In genomic region chr3:85368354-85369120, GRCm38 (mm10) we compare ENCODE assay signal across 9 mouse cellular contexts.
DNase-seq lines count a peak whose midpoint lies in the region; ATAC-seq and TF ChIP-seq lines count a peak whose summit lies in the region.
"Had no signal": no experiment of that assay in that cellular context is flagged by ENCODE, and none has a peak within 500 bp of the region (broad histone marks: within the 10 kb centered on the region; RNA-seq: fewer than 3 reads in every experiment).

No protein-coding gene starts in this region.

- no peak overlapping the region for H3K9ac ChIP-seq in liver, postnatal 0 days (replicated peaks)
- no peak overlapping the region for H3K9ac ChIP-seq in midbrain, embryonic 13.5 days (replicated peaks)

- intact Hi-C loops in left cerebral cortex, postnatal 4 days (cut with DNase I): loop anchor here (10.0 kb wide), 1 partner anchor 414 kb away; no protein-coding TSS in a partner anchor

- TF ChIP-seq CTCF in layer of hippocampus, adult 2 months (conservative IDR thresholded peaks at IDR 0.05): no peak
- no peak for TF ChIP-seq CTCF in liver, postnatal 0 days (IDR thresholded peaks at IDR 0.05; ENCODE audit: low read depth)

- no peak overlapping the region for H3K4me3 ChIP-seq in layer of hippocampus, adult 2 months
- no peak overlapping the region for H3K4me3 ChIP-seq in liver, postnatal 0 days (ENCODE audit: low read depth, low read length)
- H3K4me3 ChIP-seq in midbrain, embryonic 13.5 days (replicated peaks): no peak overlapping the region
- H3K4me3 ChIP-seq: forebrain, embryonic 10.5 days had no signal

- 69% methylated on average over 16 of the region's 16 CpGs for WGBS in liver, postnatal 0 days (ENCODE audit: insufficient replicate concordance)
- WGBS in midbrain, embryonic 13.5 days: 81% methylated on average over 16 of the region's 16 CpGs

- no peaks in the 10 kb centered on the region for H3K9me3 ChIP-seq in liver, postnatal 0 days (ENCODE audit: low read length)
- no peaks in the 10 kb centered on the region for H3K9me3 ChIP-seq in midbrain, embryonic 13.5 days
- H3K9me3 ChIP-seq: forebrain, embryonic 10.5 days had no signal

- H3K27ac ChIP-seq in layer of hippocampus, adult 2 months: peak overlapping the region; percentile 95
- no peak overlapping the region for H3K27ac ChIP-seq in liver, postnatal 0 days (ENCODE audit: low read depth)
- H3K27ac ChIP-seq in midbrain, embryonic 13.5 days: no peak overlapping the region
- H3K27ac ChIP-seq: forebrain, embryonic 10.5 days had no signal

- no peak for ATAC-seq in liver, postnatal 0 days
- ATAC-seq in midbrain, embryonic 13.5 days: no peak

- peak; percentile 9 for DNase-seq in adrenal gland, postnatal 10 days
- DNase-seq in adrenal gland, postnatal 25 days: no peak
- DNase-seq in left cerebral cortex, adult 11 months (ENCODE audit: low spot score): peak; percentile 59
- DNase-seq in left cerebral cortex, postnatal 4 days: no peak
- DNase-seq in layer of hippocampus, adult 2 months (ENCODE audit: low spot score in 2 of 2): peak; percentile 66 to 87
- peak; percentile 80 to 82 for DNase-seq in right cerebral cortex, adult 2 months (ENCODE audit: low spot score in 2 of 2)
- no peak for DNase-seq in liver, postnatal 0 days

- no peaks in the 10 kb centered on the region for H3K27me3 ChIP-seq in liver, postnatal 0 days (ENCODE audit: insufficient read depth, low read length)
- H3K27me3 ChIP-seq in midbrain, embryonic 13.5 days: no peaks in the 10 kb centered on the region

- H3K36me3 ChIP-seq in liver, postnatal 0 days (replicated peaks; ENCODE audit: insufficient read depth, low read length): no peaks in the 10 kb centered on the region
- no peaks in the 10 kb centered on the region for H3K36me3 ChIP-seq in midbrain, embryonic 13.5 days
- H3K36me3 ChIP-seq: forebrain, embryonic 10.5 days had no signal

- TF ChIP-seq EP300 in liver, postnatal 0 days (IDR thresholded peaks at IDR 0.05; ENCODE audit: low read depth): no peak

- H3K4me1 ChIP-seq in liver, postnatal 0 days (ENCODE audit: insufficient read depth): no peaks in the 10 kb centered on the region
- H3K4me1 ChIP-seq in midbrain, embryonic 13.5 days (replicated peaks): peaks cover 9% of the 10 kb centered on the region; the same call in 1 of the 2 replicates

- no peak overlapping the region for H3K4me2 ChIP-seq in liver, postnatal 0 days (ENCODE audit: low read depth, low read length)
- H3K4me2 ChIP-seq in midbrain, embryonic 13.5 days (replicated peaks): no peak overlapping the region

Comparison
In these comparisons a context has a peak if more than half of its experiments do, and no peak if none do; other contexts are left out.
1. DNase-seq: peak in adrenal gland, postnatal 10 days (single experiment), left cerebral cortex, adult 11 months (single experiment), layer of hippocampus, adult 2 months (2 of 2) and right cerebral cortex, adult 2 months (2 of 2); none in adrenal gland, postnatal 25 days (single experiment), left cerebral cortex, postnatal 4 days (single experiment) and liver, postnatal 0 days (single experiment).